Mouse (Mus musculus) left cerebral cortex, postnatal 25 days (tissue): ENCODE data around the gene Rhag. TPM values are rescaled to one million over a fixed set of nuclear protein-coding genes. Genes with fewer than 3 reads are reported as not detected.

Experiments
- DNase-seq, 2 experiments: peaks; one replicate each; pipeline ENCODE4 v3.0.0; 2022; ENCODE audit warnings: low spot score in 2 of 2, mixed read lengths in 1 of 2
- intact Hi-C: fragments of 180-260 bp; cut with DNase I; formaldehyde crosslinking; loops from one replicate; pipeline ENCODE4 v1.15.1; 2025
- total RNA-seq, 2 experiments: library from RNA; stranded (reverse); gene quantifications; 2 replicates each; pipeline ENCODE4 v1.2.3; 2021

Gene Rhag
- total RNA-seq, 2 experiments from 2014 or later = not detected

DNA sequence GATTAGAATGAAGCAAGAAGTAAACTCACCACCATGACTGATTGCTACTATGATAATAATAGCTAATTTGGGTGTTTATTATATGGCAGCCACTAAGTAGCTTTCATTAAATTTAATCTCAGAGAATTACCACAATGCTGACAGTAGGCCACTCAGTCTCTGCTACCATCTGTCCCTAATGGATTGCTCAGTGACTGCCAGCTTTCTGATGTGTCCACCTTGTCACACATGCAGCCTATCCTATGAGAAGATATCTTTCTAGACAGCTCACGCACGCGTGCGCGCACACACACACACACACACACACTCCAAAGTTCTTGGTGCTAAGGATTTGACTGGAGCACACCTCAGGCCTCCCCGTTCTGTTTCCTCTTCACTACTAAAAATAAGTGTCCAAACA, 61.7 kb downstream of the Rhag start:
- intact Hi-C loops = no loop called here
- DNase-seq = no peak

GRCm38 (mm10) chr17:40873582-40874011, 62.7 kb downstream of the Rhag start:
- intact Hi-C loops = no loop called here
- DNase-seq = no peak

- intact Hi-C loops = no loop called here
- no peak for DNase-seq
These were observed 63.8 kb downstream of the Rhag start for GRCm38 (mm10) chr17:40874701-40875100.

GRCm38 (mm10) chr17:40875568-40875967, 64.6 kb downstream of the Rhag start:
- intact Hi-C loops = no loop called here
- DNase-seq = no peak

DNA sequence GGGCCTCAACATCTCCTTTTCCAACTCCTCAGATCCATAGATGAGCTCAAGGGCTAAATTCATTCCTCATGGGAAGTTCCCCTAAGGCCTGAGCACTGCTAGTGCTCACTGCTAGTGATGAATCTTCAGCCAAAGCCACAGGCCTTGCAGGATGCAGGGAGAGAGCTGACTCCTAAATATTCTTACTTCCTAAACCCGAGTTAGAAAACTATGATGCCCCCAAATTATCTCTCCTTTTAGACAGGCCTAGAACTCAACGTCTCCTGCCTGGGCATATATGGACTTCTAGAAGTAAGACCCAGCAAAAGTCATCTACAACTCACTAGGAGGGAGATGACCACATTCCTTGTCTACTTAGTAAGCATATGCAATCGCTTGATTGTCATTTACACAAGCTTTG, 66.8 kb downstream of the Rhag start:
- DNase-seq = no peak
- intact Hi-C loops = no loop called here

- DNase-seq = no peak
- intact Hi-C loops = no loop called here
These were observed 68.6 kb downstream of the Rhag start for GRCm38 (mm10) chr17:40879528-40879923.

GRCm38 (mm10) chr17:40879924-40880691, 69.2 kb downstream of the Rhag start, which contains the start of gene 9130008F23Rik:
9130008F23Rik (minus strand) TSS chr17:40880559.
- intact Hi-C loops = no loop called here
- no peak for DNase-seq

GRCm38 (mm10) chr17:40882172-40882571, 71.2 kb downstream of the Rhag start:
- intact Hi-C loops = no loop called here

GRCm38 (mm10) chr17:40885155-40885554, 74.2 kb downstream of the Rhag start:
- DNase-seq = no peak
- intact Hi-C loops = no loop called here

More at GRCm38 (mm10) chr17:40882172-40882571, 71.2 kb downstream of the Rhag start:
- DNase-seq = no peak

DNA sequence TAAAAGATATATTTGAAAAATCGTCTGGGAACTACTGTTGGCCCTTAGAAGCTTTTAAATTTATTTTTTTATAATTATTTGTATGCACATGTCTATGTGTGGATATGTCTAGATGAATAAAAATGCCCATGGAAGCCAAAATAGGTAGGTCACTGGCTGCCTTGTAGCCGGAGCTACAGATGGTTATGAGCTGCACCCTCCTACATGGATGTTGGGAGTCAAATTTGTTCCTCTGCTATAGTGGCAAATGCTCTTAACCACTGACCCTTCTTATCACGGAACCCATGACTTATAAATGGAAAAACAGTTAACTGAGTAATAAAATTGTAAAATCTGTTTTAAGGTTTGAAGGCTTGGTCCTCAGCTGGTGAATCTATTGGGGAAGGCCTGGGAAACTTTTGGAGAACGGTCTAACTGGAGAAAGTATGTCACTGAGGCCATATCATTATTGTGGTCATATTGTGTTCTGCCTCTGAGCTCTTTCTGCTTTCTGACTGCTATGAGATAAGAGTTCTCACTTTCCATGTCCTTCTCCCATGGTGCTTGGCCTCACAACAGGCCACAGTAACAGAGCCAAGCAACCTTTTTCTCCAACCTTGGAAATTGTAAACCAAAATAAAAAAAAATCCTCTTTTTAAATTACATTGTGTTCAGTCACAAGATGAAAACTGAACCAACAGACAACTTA, 77.1 kb downstream of the Rhag start:
- DNase-seq = no peak
- intact Hi-C loops = no loop called here

Other genes starting within 250 kb of the Rhag start
- gene Esp6, start 249.6 kb upstream of the Rhag start, total RNA-seq = not detected
- gene Esp4, start 212.5 kb upstream of the Rhag start, total RNA-seq = not detected
- not detected for gene Esp3, start 179.1 kb upstream of the Rhag start, total RNA-seq
- not detected for gene Esp1, start 84.0 kb upstream of the Rhag start, total RNA-seq
- gene Crisp2, start 4.1 kb upstream of the Rhag start, total RNA-seq = not detected
- not detected for gene 9130008F23Rik, start 69.4 kb downstream of the Rhag start, total RNA-seq
- not detected for gene Glyatl3, start 103.2 kb downstream of the Rhag start, total RNA-seq
- 10 to 100 TPM; 40.3 to 41.9 TPM for gene Mut, start 123.6 kb downstream of the Rhag start, total RNA-seq
- gene Cenpq, start 123.9 kb downstream of the Rhag start, total RNA-seq = 1 to 10 TPM; 5.2 to 5.6 TPM